Mouse (Mus musculus): Measurements from ENCODE around the gene Ppm1l.
"Not testable (repeated sequence)": the region's sequence is repeated elsewhere in the genome, so short reads cannot be mapped to it uniquely, and the experiment has no call there.

Gene Ppm1l

GRCm38 (mm10) chr3:69543730-69544129 lies 227.1 kb downstream of the Ppm1l start:
- no peak for DNase-seq

- DNase-seq = no peak
Observed at GRCm38 (mm10) chr3:69545017-69545416, 228.4 kb downstream of the Ppm1l start.

GRCm38 (mm10) chr3:69548704-69549455 lies 232.2 kb downstream of the Ppm1l start:
- peak; percentile 86 to 87 for DNase-seq

GRCm38 (mm10) chr3:69549602-69550001 lies 232.9 kb downstream of the Ppm1l start:
- DNase-seq = peak; percentile 47

- peak; percentile 59 to 71 for DNase-seq
Observed at GRCm38 (mm10) chr3:69555511-69555910, 238.8 kb downstream of the Ppm1l start.

GRCm38 (mm10) chr3:69556092-69556778 lies 239.6 kb downstream of the Ppm1l start:
- peak; percentile 26 to 39 for DNase-seq

- no peak for DNase-seq
Observed at GRCm38 (mm10) chr3:69559316-69559974, 242.8 kb downstream of the Ppm1l start.

GRCm38 (mm10) chr3:69559975-69560330 lies 243.3 kb downstream of the Ppm1l start:
- no peak for DNase-seq

GRCm38 (mm10) chr3:69561686-69562085 lies 245.0 kb downstream of the Ppm1l start:
- DNase-seq = no peak

GRCm38 (mm10) chr3:69563406-69563805 lies 246.7 kb downstream of the Ppm1l start:
- no peak for DNase-seq

GRCm38 (mm10) chr3:69565586-69565985 lies 248.9 kb downstream of the Ppm1l start:
- not testable (repeated sequence) for DNase-seq

GRCm38 (mm10) chr3:69572561-69572960 lies 255.9 kb downstream of the Ppm1l start:
- DNase-seq = peak; percentile 52 to 68

GRCm38 (mm10) chr3:69575577-69575976 lies 258.9 kb downstream of the Ppm1l start:
- DNase-seq = no peak

- DNase-seq = peak in 1 of 2 experiments; percentile 0
Observed at GRCm38 (mm10) chr3:69576715-69577114, 260.1 kb downstream of the Ppm1l start.

GRCm38 (mm10) chr3:69578791-69579190 lies 262.1 kb downstream of the Ppm1l start:
- DNase-seq = no peak

GRCm38 (mm10) chr3:69583798-69584197 lies 267.1 kb downstream of the Ppm1l start:
- DNase-seq = no peak

- no peak for DNase-seq
Observed at GRCm38 (mm10) chr3:69588101-69588760, 271.6 kb downstream of the Ppm1l start.

- no peak for DNase-seq
Observed at GRCm38 (mm10) chr3:69593426-69593825, 276.8 kb downstream of the Ppm1l start.

- no peak for DNase-seq
Observed at GRCm38 (mm10) chr3:69594071-69594470, 277.4 kb downstream of the Ppm1l start.

GRCm38 (mm10) chr3:69596116-69596515 lies 279.5 kb downstream of the Ppm1l start:
- DNase-seq = no peak

- no peak for DNase-seq
Observed at GRCm38 (mm10) chr3:69597211-69597610, 280.6 kb downstream of the Ppm1l start.

GRCm38 (mm10) chr3:69597816-69598215 lies 281.2 kb downstream of the Ppm1l start:
- no peak for DNase-seq

Data from cerebellum, postnatal 10 days (tissue).